Mouse (Mus musculus): Measurements from ENCODE around the gene Smtnl2.

DNA sequence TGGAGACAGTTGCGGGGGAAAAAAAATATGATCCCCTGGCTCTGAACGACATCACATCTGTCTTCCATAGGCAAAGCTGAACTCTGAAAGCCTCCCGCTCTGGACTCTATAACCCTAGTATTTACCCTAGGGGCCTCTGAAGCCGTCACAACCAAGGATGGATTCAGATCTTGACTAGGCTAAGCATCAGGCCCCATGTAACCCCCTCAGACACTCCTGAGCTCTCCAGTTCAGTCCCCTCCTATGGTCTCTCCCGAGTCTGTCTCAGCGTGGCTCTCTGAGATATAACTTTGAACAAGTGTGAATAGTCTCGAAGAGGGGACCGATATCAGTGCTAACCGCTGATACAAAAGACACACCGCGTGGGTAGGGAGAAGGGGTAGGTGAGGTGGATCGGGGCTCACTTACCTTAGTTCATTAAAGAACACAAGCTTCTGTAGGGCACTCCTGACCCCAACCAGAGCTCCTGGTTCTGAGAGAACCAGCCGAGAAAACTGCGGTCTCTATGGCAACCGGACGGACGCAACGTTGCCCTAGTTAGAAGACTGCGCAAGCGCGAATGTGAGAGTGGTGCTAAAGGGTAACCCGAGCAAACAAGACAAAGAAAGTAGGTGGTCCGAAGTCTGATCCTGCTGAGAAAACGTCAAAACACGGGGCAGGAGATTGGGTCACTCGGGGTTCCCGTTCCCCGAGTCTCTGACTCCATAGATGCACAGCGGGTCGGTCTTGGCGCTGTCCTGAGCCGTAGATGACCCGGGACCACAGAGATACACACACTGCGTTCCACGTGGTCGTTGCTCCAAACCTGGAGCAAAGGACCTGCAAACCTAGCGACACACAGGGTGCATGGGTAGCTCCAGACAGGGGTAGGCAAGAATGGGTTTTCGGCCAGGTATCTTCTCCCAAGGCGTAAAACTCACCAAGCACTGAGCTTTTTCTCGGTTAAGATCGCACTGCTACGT, 49.8 kb downstream of the Smtnl2 start:
- TF ChIP-seq EP300 (IDR thresholded peaks at IDR 0.05; ENCODE audit: insufficient read depth, low read depth, low read length) (no peak), CTCF (IDR thresholded peaks at IDR 0.05) (no peak)

All from heart, adult 2 months (tissue).